Mouse (Mus musculus): ENCODE measurements around the gene Hoxa4.

Gene Hoxa4

GRCm38 (mm10) chr6:52228475-52229465, 37.2 kb upstream of the Hoxa4 start:
- peak in 1 of 2 experiments; percentile 79 for DNase-seq

GRCm38 (mm10) chr6:52227470-52228222, 36.1 kb upstream of the Hoxa4 start:
- DNase-seq: peak; percentile 63 to 70

DNA sequence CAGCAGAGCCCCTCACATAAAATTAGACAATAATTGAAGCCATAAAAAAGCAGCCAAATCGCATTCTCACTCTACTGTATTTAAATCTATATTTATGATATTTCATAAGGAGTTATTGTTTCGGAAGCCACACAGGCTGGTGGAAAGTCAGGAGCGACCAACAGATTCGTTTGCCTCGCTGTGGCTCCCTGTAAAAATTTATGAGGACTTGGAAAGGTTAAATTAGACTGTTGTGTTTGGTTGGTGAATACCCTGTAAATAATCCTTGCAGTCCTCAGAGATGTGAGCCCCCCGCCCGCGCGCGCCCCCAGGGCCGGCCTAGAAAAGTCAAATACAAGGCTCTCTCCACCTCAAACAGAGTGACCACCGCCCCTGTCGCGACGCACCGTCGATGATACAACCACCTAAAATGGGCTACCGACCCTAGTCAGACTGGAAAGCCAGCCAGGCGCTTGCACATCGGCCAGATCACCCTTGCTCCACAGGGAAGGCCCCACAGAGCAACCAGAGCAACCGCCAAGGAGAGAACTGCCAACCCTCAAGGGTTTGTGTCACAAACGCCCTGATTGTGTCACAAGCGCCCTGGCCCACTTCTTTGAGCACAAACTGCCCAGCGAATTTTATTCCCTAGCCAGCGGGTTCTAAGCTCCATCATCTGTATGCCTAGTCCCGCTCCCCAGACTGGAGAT, 35.2 kb upstream of the Hoxa4 start:
- peak in 1 of 2 experiments; percentile 60 for DNase-seq

GRCm38 (mm10) chr6:52225612-52226568, 34.3 kb upstream of the Hoxa4 start:
- DNase-seq: peak; percentile 94 to 95

DNA sequence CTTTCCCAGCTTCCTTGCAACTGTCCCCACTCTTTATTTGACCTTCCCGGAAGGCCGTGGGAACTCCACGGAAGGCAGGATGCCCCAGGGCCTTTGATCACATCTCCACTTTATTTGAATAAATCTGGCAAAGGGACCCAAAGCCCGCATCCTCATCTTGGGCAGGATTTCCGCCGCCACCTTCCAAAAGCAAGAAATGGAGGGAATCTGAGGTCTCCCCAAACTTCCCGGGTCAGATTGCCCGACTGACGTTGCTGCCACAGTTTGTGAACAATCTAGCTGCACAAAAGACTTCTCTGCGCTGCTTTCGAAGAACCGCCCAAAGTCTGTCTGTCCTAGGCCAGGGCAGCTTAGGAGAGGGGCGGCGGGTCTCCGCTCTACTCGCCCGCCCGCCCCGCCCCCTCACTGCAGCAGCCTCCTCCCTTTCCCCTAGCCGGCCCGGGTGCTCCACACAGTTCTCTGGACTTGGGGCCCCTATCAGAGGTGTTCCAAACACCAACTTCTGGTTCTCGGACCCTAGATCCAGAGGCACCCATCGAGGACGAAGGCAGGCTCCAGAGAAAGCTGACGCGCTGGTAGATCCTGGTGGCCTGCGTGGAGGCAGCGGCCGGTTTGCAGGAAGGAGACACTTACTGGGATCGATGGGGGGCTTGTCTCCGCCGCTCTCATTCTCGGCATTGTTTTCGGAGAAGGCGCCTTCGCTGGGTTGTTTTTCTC, 33.5 kb upstream of the Hoxa4 start:
- DNase-seq: peak in 1 of 2 experiments; percentile 61

GRCm38 (mm10) chr6:52223939-52224760, 32.6 kb upstream of the Hoxa4 start:
- peak in 1 of 2 experiments; percentile 56 for DNase-seq

DNA sequence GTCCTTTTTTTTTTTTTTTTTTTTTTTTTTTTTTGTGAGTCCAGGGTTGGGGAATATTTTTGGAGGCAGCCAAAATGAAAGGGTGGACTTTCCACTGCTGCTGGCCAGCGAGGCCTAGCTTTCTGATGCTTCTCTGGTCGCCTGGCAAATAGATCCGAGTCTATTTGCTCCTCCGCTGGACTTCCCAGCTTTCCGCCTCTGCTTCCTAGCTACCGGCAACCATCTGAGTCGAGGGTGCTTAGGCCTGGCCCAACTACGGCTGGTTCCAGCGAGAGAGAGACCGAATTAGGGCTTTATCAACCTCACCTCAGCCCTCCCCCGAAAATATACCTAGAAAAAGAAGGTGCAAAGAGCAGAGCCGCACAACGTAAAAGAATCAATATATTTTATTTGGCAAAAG, 31.2 kb upstream of the Hoxa4 start:
- DNase-seq: peak in 1 of 2 experiments; percentile 52

- peak in 1 of 2 experiments; percentile 77 for DNase-seq
These were observed 30.6 kb upstream of the Hoxa4 start for GRCm38 (mm10) chr6:52221993-52222685.

- peak; percentile 95 to 97 for DNase-seq
These were observed 29.9 kb upstream of the Hoxa4 start, which contains the start of gene Hoxa7 for GRCm38 (mm10) chr6:52221337-52221992. Hoxa7 (minus strand) TSS chr6:52221854.

GRCm38 (mm10) chr6:52220865-52221310, 29.3 kb upstream of the Hoxa4 start:
- peak in 1 of 2 experiments; percentile 27 for DNase-seq

DNA sequence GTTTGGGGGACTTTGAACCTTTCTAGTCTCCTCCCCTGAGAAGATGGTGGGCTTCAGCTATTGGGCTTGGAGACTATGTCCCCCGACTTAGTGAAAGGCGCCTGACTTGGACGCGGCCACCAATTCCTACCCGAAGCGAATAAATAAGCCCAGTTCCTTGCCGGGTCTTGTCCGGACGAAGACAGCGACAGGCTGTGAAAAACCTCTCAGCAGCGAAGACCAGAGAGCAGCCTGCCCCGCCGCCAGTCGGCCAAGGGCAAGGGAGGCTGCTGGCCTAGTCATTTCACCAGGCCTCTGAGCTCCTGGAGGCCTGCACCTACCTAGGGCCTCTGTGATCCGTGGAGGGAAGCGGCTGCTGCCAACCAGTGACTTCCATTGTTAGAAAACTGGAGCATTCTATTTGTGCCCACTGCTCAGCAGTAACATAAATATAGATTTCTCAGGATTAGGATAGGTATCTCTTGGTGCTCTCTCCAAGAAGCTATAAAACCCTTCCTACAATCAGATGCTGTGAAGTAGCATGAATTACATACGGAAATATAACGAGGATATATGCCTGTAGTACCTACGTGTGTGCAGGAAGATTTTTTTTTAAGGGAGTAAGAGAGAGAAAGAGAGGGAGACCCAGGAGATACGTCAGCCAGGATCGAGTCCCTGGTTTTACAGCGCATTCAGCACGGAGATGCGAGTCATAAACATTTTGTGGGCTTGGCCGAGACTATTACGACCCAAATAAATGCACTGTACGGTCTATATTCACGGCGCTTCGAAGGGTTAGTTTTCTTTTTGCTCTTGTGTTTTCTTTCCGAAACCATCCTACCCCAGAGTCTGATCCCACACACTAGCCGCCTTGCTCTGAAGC, 28.7 kb upstream of the Hoxa4 start:
- peak in 1 of 2 experiments; percentile 74 for DNase-seq

- DNase-seq: peak in 1 of 2 experiments; percentile 50
These were observed 27.8 kb upstream of the Hoxa4 start for GRCm38 (mm10) chr6:52219234-52219942.

DNA sequence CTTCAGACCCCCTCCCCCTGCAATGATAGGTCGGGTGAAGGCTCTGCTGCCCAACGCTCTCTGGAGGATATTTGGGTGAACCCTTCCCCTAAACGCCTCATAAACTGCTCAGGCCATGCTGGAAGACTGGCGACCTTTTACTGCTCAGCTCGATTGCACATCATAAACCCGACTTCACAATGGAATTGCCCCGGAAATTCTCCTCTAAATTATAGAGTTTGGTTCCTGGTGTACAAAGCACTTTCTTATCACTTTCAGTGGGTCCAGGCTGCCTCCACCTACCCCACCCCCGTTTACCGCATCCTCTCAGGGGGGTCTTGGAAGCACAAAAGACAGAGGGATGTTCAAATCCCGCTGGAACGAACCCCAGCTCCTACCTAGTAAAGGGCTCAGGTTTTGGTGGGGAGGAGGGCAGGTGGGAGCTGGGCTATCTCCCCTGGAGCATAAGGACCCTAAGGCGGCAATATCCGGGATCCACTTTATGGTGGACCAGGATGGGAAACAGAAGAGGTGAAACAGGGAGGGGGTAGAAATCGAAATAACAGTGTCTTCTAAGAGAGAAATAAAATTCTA, 27.2 kb upstream of the Hoxa4 start:
- peak in 1 of 2 experiments; percentile 40 for DNase-seq

GRCm38 (mm10) chr6:52217895-52218642, 26.5 kb upstream of the Hoxa4 start:
- DNase-seq: peak in 1 of 2 experiments; percentile 58

DNA sequence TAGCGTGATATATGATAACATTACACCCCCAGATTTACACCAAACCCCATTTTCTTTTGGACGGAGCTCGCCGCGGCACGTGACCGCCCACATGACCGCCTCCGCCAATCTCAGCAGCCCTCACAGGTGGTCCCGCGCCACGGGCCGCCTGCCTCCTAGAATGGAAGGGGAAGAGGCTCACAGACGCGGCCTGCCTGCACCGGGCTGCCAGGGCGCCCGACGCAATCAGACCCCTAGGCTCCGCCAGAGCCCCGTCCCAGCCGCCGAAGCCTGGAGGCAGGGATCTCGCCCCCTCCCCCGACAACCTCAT, 25.9 kb upstream of the Hoxa4 start:
- peak; percentile 96 for DNase-seq
